Mouse (Mus musculus): ENCODE results near the gene Sphk1. TPM values are rescaled to one million over a fixed set of nuclear protein-coding genes. Genes with fewer than 3 reads are reported as not detected.

The Sphk1 gene
- polyA plus RNA-seq, 1 experiment from 2014 or later: 4.6 TPM

GRCm38 (mm10) chr11:116508689-116509088, 22.0 kb upstream of the Sphk1 start:
- in situ Hi-C loops (cut with MboI; ENCODE audit: low pct_unique_long_range_greater_than_20kb): no loop called here
- TF ChIP-seq CTCF (IDR thresholded peaks at IDR 0.05): no peak

GRCm38 (mm10) chr11:116511301-116511868, 19.3 kb upstream of the Sphk1 start:
- TF ChIP-seq CTCF (IDR thresholded peaks at IDR 0.05): no peak
- H3K27me3 ChIP-seq: no peaks in the 10 kb centered on the region
- DNase-seq (ENCODE audit: low read depth, low spot score) (no peak), ATAC-seq (no peak)
- ChIA-PET POLR2A (no interaction called here), CTCF (interaction anchor here (1.3 kb wide), 1 partner anchor 16 kb away, joined by 3 read pairs; no protein-coding TSS in a partner anchor)
- in situ Hi-C loops (cut with MboI; ENCODE audit: low pct_unique_long_range_greater_than_20kb): no loop called here

More at GRCm38 (mm10) chr11:116508689-116509088, 22.0 kb upstream of the Sphk1 start:
- H3K27me3 ChIP-seq: no peaks in the 10 kb centered on the region
- ChIA-PET POLR2A (no interaction called here), CTCF (no interaction called here)
- ATAC-seq (no peak), DNase-seq (ENCODE audit: low read depth, low spot score) (no peak)

- no peaks in the 10 kb centered on the region for H3K27me3 ChIP-seq
- no peak for TF ChIP-seq CTCF (IDR thresholded peaks at IDR 0.05)
- DNase-seq (ENCODE audit: low read depth, low spot score) (no peak), ATAC-seq (no peak)
- ChIA-PET CTCF (interaction anchor here (1.3 kb wide), 1 partner anchor 15 kb away, joined by 3 read pairs; no protein-coding TSS in a partner anchor), POLR2A (no interaction called here)
- in situ Hi-C loops (cut with MboI; ENCODE audit: low pct_unique_long_range_greater_than_20kb): no loop called here
Observed at GRCm38 (mm10) chr11:116512154-116512553, 18.6 kb upstream of the Sphk1 start.

GRCm38 (mm10) chr11:116512987-116513386, 17.7 kb upstream of the Sphk1 start:
- in situ Hi-C loops (cut with MboI; ENCODE audit: low pct_unique_long_range_greater_than_20kb): no loop called here
- CTCF ChIA-PET: interaction anchor here (0.8 to 1.7 kb wide), 2 partner anchors 12 to 15 kb away, joined by 3 to 8 read pairs; no protein-coding TSS in a partner anchor
- no peak for TF ChIP-seq CTCF (IDR thresholded peaks at IDR 0.05)
- POLR2A ChIA-PET: no interaction called here
- DNase-seq (ENCODE audit: low read depth, low spot score) (no peak), ATAC-seq (no peak)
- no peaks in the 10 kb centered on the region for H3K27me3 ChIP-seq

GRCm38 (mm10) chr11:116513531-116514038, 17.1 kb upstream of the Sphk1 start:
- in situ Hi-C loops (cut with MboI; ENCODE audit: low pct_unique_long_range_greater_than_20kb): no loop called here
- ChIA-PET POLR2A (no interaction called here), CTCF (interaction anchor here (0.8 to 1.7 kb wide), 3 partner anchors 13 to 30 kb away, joined by 3 to 8 read pairs (median 3); no protein-coding TSS in a partner anchor)
- no peaks in the 10 kb centered on the region for H3K27me3 ChIP-seq
- no peak for TF ChIP-seq CTCF (IDR thresholded peaks at IDR 0.05)
- ATAC-seq (no peak), DNase-seq (ENCODE audit: low read depth, low spot score) (no peak)

- no peak for DNase-seq (ENCODE audit: low read depth, low spot score)
- ATAC-seq: no peak
- ChIA-PET POLR2A (no interaction called here), CTCF (interaction anchor here (1.1 kb wide), 1 partner anchor 37 kb away, joined by 3 read pairs; no protein-coding TSS in a partner anchor)
- in situ Hi-C loops (cut with MboI; ENCODE audit: low pct_unique_long_range_greater_than_20kb): no loop called here
- no peak for TF ChIP-seq CTCF (IDR thresholded peaks at IDR 0.05)
- H3K27me3 ChIP-seq: no peaks in the 10 kb centered on the region
Observed at GRCm38 (mm10) chr11:116515330-116516020, 15.2 kb upstream of the Sphk1 start.

GRCm38 (mm10) chr11:116518482-116518881, 12.2 kb upstream of the Sphk1 start:
- in situ Hi-C loops (cut with MboI; ENCODE audit: low pct_unique_long_range_greater_than_20kb): no loop called here
- ATAC-seq: no peak

GRCm38 (mm10) chr11:116521143-116521542, 9.6 kb upstream of the Sphk1 start:
- DNase-seq (ENCODE audit: low read depth, low spot score) (no peak), ATAC-seq (no peak)
- CTCF ChIA-PET: interaction anchor here (1.0 kb wide), 1 partner anchor 31 kb away, joined by 3 read pairs; no protein-coding TSS in a partner anchor
- H3K27me3 ChIP-seq: no peaks in the 10 kb centered on the region
- POLR2A ChIA-PET: no interaction called here
- in situ Hi-C loops (cut with MboI; ENCODE audit: low pct_unique_long_range_greater_than_20kb): no loop called here
- no peak for TF ChIP-seq CTCF (IDR thresholded peaks at IDR 0.05)

More at GRCm38 (mm10) chr11:116518482-116518881, 12.2 kb upstream of the Sphk1 start:
- H3K27me3 ChIP-seq: no peaks in the 10 kb centered on the region
- POLR2A ChIA-PET: no interaction called here
- CTCF ChIA-PET: no interaction called here
- no peak for TF ChIP-seq CTCF (IDR thresholded peaks at IDR 0.05)
- DNase-seq (ENCODE audit: low read depth, low spot score): no peak

GRCm38 (mm10) chr11:116522046-116522445, 8.7 kb upstream of the Sphk1 start:
- ChIA-PET CTCF (interaction anchor here (1.0 kb wide), 1 partner anchor 32 kb away, joined by 3 read pairs; no protein-coding TSS in a partner anchor), POLR2A (no interaction called here)
- no peak for TF ChIP-seq CTCF (IDR thresholded peaks at IDR 0.05)
- in situ Hi-C loops (cut with MboI; ENCODE audit: low pct_unique_long_range_greater_than_20kb): no loop called here
- no peaks in the 10 kb centered on the region for H3K27me3 ChIP-seq
- no peak for ATAC-seq
- no peak for DNase-seq (ENCODE audit: low read depth, low spot score)

- no peak for DNase-seq (ENCODE audit: low read depth, low spot score)
- POLR2A ChIA-PET: interaction anchor here (0.5 kb wide), 1 partner anchor 20 kb away, joined by 3 read pairs; no protein-coding TSS in a partner anchor
- in situ Hi-C loops (cut with MboI; ENCODE audit: low pct_unique_long_range_greater_than_20kb): no loop called here
Observed at GRCm38 (mm10) chr11:116522886-116523698, 7.6 kb upstream of the Sphk1 start.

More at GRCm38 (mm10) chr11:116522886-116523698, 7.6 kb upstream of the Sphk1 start:
- no peaks in the 10 kb centered on the region for H3K27me3 ChIP-seq
- TF ChIP-seq CTCF (IDR thresholded peaks at IDR 0.05): no peak
- ATAC-seq: no peak
- CTCF ChIA-PET: interaction anchor here (0.8 to 1.4 kb wide), 2 partner anchors 22 to 29 kb away, joined by 3 to 4 read pairs; partner anchors contain the start of gene Prpsap1
